Mouse (Mus musculus) ES-Bruce4 (cell line): Measurements from ENCODE around the gene Gm47841. TPM values are rescaled to one million over a fixed set of nuclear protein-coding genes. Genes with fewer than 3 reads are reported as not detected.

Source experiments
- H3K27ac ChIP-seq: 2 replicates; pipeline ENCODE4 v1.5.1; 2012; ENCODE audit warnings: low read length, inconsistent platforms; ENCODE audit not compliant: insufficient read depth
- H3K27me3 ChIP-seq: 2 replicates; pipeline ENCODE4 v1.6.1; 2012; ENCODE audit warnings: mild to moderate bottlenecking, low read length, inconsistent platforms; ENCODE audit not compliant: control insufficient read depth, poor library complexity, insufficient read depth, severe bottlenecking
- H3K36me3 ChIP-seq: 2 replicates; pipeline ENCODE4 v1.6.1; 2012; ENCODE audit warnings: inconsistent platforms, mild to moderate bottlenecking, low read length, moderate library complexity; ENCODE audit not compliant: control insufficient read depth, poor library complexity, insufficient read depth, severe bottlenecking
- H3K4me1 ChIP-seq: one replicate; pipeline ENCODE4 v1.8.1; 2011; ENCODE audit warnings: low read length; ENCODE audit not compliant: control insufficient read depth, insufficient read depth
- H3K4me3 ChIP-seq: 2 replicates; pipeline ENCODE4 v1.5.1; 2011; ENCODE audit warnings: low read depth, mild to moderate bottlenecking, low read length
- H3K9ac ChIP-seq: 2 replicates; pipeline ENCODE4 v1.6.1; 2012; ENCODE audit warnings: low read depth, mild to moderate bottlenecking, inconsistent platforms; ENCODE audit not compliant: poor library complexity, severe bottlenecking
- H3K9me3 ChIP-seq: replicated peaks from 2 replicates; pipeline ENCODE4 v1.6.1; 2012; ENCODE audit warnings: mild to moderate bottlenecking, low read length, inconsistent platforms; ENCODE audit not compliant: control insufficient read depth, poor library complexity, insufficient read depth, severe bottlenecking
- CTCF ChIP-seq: IDR thresholded peaks from one replicate; pipeline ENCODE4 v1.8.1; 2011; ENCODE audit warnings: low read depth, low read length
- EP300 ChIP-seq: IDR thresholded peaks from 2 replicates; pipeline ENCODE4 v1.6.1; 2011; ENCODE audit warnings: low read depth, low read length; ENCODE audit not compliant: insufficient read depth
- POLR2A ChIP-seq: IDR thresholded peaks from one replicate; pipeline ENCODE4 v1.8.1; 2011; ENCODE audit warnings: low read length; ENCODE audit not compliant: insufficient read depth
- polyA plus RNA-seq: library from polyadenylated mRNA; stranded (reverse); fragments of >200 nt; gene quantifications from 2 replicates; pipeline ENCODE4 v1.2.4, GENCODE M21; 2011; ENCODE audit warnings: low read depth; ENCODE audit not compliant: missing spikeins, insufficient read depth, insufficient read length

Gm47841 gene
- not detected in 2 replicates for polyA plus RNA-seq

DNA sequence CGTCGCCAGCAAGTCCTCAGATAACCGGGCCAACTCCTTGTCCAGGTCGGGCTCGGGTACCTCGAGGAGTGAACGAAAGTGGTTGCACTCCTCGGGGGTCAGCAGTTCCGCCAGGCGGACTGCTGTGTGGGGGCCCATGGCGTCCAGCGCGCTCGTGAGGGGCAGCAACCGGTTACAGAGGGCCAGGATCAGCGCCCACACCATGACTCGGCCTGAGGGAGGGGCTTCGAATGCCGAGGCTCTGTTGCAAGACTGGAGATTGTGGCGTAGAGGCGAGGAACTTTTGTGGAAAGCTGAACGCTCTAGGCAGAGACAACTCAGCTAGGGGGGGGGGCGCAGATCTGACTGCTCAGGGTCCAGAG, at the start of gene Gm47841:
TSS of gene Gm47841 (minus strand) at position 204 of the 362 bp plus-strand sequence.
- Histone ChIP-seq H3K4me3 (peak within 1 kb of the TSS; percentile 70), H3K27ac (no peak within 1 kb of the TSS), H3K27me3 (peaks cover 18% of the 10 kb centered on the region), H3K36me3 (no peaks in the 10 kb centered on the region), H3K4me1 (no peaks in the 10 kb centered on the region), H3K9me3 (no peaks in the 10 kb centered on the region), H3K9ac (peak within 1 kb of the TSS; percentile 59)
- TF ChIP-seq EP300 (no peak), CTCF (no peak), POLR2A (no peak)

- H3K27ac ChIP-seq, result no peak overlapping the region
- no peaks in the 10 kb centered on the region for H3K9me3 ChIP-seq
- TF ChIP-seq EP300 (no peak), POLR2A (no peak), CTCF (no peak)
- no peak overlapping the region for H3K9ac ChIP-seq
- no peak overlapping the region for H3K4me3 ChIP-seq
- H3K27me3 ChIP-seq, result no peaks in the 10 kb centered on the region
- H3K4me1 ChIP-seq, result peaks cover 15% of the 10 kb centered on the region
- no peaks in the 10 kb centered on the region for H3K36me3 ChIP-seq
Measured at GRCm38 (mm10) chr15:101095392-101095791, 48.2 kb upstream of the Gm47841 start.

DNA sequence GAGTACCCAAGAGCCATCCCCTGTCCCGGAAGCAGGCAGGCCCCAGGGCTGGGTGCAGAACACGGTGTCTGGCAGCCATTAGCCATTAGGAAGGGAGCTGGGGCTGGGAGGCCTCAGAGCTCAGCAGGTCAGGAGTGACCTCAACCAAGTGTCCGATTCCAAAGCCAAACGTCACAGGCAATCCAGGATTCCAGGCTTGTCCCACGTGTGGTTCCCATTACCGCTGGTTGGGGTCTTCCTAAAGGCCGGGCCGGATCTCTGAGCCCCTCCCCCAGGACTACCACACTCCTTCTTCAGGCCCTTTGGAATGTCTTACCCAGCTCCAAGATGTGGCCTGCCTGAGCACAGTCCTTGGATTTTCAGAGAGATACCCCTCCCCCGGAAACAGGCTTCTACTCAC, 47.8 kb upstream of the Gm47841 start:
- Histone ChIP-seq H3K9ac (peak overlapping the region; percentile 35; the same call in 1 of the 2 replicates), H3K27me3 (no peaks in the 10 kb centered on the region), H3K9me3 (no peaks in the 10 kb centered on the region), H3K4me1 (peaks cover 15% of the 10 kb centered on the region), H3K36me3 (no peaks in the 10 kb centered on the region), H3K4me3 (peak overlapping the region; percentile 11; the same call in 1 of the 2 replicates), H3K27ac (peak overlapping the region; percentile 37)
- TF ChIP-seq CTCF, result no peak
- TF ChIP-seq EP300, result no peak
- no peak for TF ChIP-seq POLR2A

DNA sequence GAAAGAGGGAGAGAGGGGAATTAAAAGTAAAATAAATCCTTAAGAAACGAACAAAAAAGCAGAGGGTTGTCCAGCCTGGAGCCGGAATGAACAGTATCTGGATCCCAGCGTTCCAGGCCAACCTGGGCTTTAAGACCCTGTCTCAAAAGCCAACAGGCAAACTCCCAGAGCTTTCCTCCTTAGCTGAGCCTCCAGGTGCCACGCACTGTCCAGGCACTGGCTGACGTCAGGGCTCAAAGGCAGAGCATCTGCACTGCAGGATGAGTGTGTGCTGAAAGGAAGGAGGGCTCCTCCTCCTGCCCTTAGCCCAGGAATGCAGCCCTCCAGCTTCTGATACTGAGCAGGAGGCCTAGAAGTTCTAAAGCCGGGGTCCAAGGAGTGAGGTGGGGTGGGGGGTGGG, 46.8 kb upstream of the Gm47841 start:
- H3K9ac ChIP-seq, result peak overlapping the region; percentile 85
- no peaks in the 10 kb centered on the region for H3K9me3 ChIP-seq
- peak overlapping the region; percentile 92 for H3K27ac ChIP-seq
- H3K27me3 ChIP-seq, result no peaks in the 10 kb centered on the region
- TF ChIP-seq POLR2A, result no peak
- no peak for TF ChIP-seq EP300
- no peak for TF ChIP-seq CTCF
- H3K36me3 ChIP-seq, result no peaks in the 10 kb centered on the region
- peak overlapping the region; percentile 21 for H3K4me3 ChIP-seq
- peaks cover 15% of the 10 kb centered on the region for H3K4me1 ChIP-seq

DNA sequence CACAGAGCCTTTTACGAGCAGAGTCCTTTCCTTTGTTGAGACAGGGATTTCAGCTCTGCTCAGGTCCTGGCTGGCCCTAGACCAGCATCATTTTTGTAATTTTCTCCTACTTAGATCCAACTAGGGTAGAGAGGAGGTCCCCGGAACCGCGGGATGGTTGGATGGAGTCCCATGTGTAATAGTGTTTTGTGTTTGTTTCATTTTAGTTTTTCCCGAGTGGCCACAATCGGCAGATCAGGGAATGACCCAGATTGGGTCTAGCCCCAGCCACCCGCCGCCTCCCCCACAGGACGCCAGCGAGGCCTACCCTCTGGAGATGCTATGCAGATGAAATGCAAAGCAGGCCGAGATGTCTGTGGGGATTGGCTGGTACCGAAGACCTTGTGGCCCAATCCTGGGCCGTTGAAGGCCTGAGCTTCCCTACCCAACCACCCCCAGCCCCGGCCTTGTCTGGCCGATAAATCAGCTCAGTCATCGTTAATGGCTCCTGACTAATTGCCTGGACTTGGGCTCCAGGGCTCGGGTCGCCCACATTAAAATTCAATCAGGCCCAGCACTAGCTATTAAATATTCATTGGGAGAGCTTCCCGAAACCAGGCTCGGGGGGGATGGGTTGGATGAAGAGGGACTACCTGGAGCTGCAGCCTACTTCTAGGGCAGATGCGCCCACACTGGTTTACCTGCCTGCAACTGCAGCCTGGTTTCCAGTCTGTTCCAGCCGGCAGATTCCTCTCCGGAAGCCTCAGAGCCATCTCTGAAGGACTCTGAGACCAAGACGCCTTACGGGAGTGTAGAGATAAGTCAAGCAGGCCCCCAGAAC, 45.8 kb upstream of the Gm47841 start:
- no peaks in the 10 kb centered on the region for H3K27me3 ChIP-seq
- no peaks in the 10 kb centered on the region for H3K36me3 ChIP-seq
- H3K4me1 ChIP-seq, result peaks cover 15% of the 10 kb centered on the region
- peak overlapping the region; percentile 83 for H3K4me3 ChIP-seq
- TF ChIP-seq CTCF (no peak), POLR2A (peak; percentile 84), EP300 (0 out of 2 replicates have a peak, but pooled peaks have one; percentile 13)
- peak overlapping the region; percentile 85 for H3K9ac ChIP-seq
- H3K9me3 ChIP-seq, result no peaks in the 10 kb centered on the region
- H3K27ac ChIP-seq, result peak overlapping the region; percentile 92

- Histone ChIP-seq H3K36me3 (no peaks in the 10 kb centered on the region), H3K9ac (peak overlapping the region; percentile 85), H3K27me3 (no peaks in the 10 kb centered on the region), H3K4me1 (peaks cover 14% of the 10 kb centered on the region), H3K27ac (peak overlapping the region; percentile 62), H3K9me3 (no peaks in the 10 kb centered on the region), H3K4me3 (peak overlapping the region; percentile 24)
- TF ChIP-seq POLR2A (no peak), CTCF (no peak), EP300 (0 out of 2 replicates have a peak, but pooled peaks have one; percentile 21)
Measured at GRCm38 (mm10) chr15:101092121-101092828, 45.1 kb upstream of the Gm47841 start.
